Mouse (Mus musculus): ENCODE measurements around the gene Gm12394. TPM values are rescaled to one million over a fixed set of nuclear protein-coding genes. Genes with fewer than 3 reads are reported as not detected.

Gene Gm12394
- polyA plus RNA-seq, 1 experiment from 2014 or later, result 0.13 TPM

- Histone ChIP-seq H3K9ac (ENCODE audit: low read depth, low read length) (no peak overlapping the region), H3K27ac (ENCODE audit: low read length) (no peak overlapping the region), H3K4me2 (ENCODE audit: low read depth, low read length) (no peak overlapping the region), H3K4me3 (ENCODE audit: low read length) (no peak overlapping the region), H3K36me3 (ENCODE audit: control insufficient read depth, insufficient read depth, low read length) (no peaks in the 10 kb centered on the region), H3K4me1 (ENCODE audit: control insufficient read depth, insufficient read depth, low read length) (no peaks in the 10 kb centered on the region), H3K9me3 (ENCODE audit: control insufficient read depth, low read length) (no peaks in the 10 kb centered on the region), H3K27me3 (replicated peaks; ENCODE audit: control insufficient read depth, insufficient read depth, low read length) (no peaks in the 10 kb centered on the region)
- WGBS, result 92% methylated on average over 6 of the region's 6 CpGs
- no peak for ATAC-seq
These were observed 32.2 kb upstream of the Gm12394 start for GRCm38 (mm10) chr4:42888806-42889205.

GRCm38 (mm10) chr4:42886926-42887325, 30.4 kb upstream of the Gm12394 start:
- no peak overlapping the region for H3K27ac ChIP-seq (ENCODE audit: low read length)
- ATAC-seq, result no peak
- no peaks in the 10 kb centered on the region for H3K4me1 ChIP-seq (ENCODE audit: control insufficient read depth, insufficient read depth, low read length)
- H3K9ac ChIP-seq (ENCODE audit: low read depth, low read length), result no peak overlapping the region
- H3K4me3 ChIP-seq (ENCODE audit: low read length), result no peak overlapping the region
- H3K36me3 ChIP-seq (ENCODE audit: control insufficient read depth, insufficient read depth, low read length), result no peaks in the 10 kb centered on the region
- H3K9me3 ChIP-seq (ENCODE audit: control insufficient read depth, low read length), result no peaks in the 10 kb centered on the region
- WGBS, result 88% methylated on average over 6 of the region's 6 CpGs
- H3K4me2 ChIP-seq (ENCODE audit: low read depth, low read length), result no peak overlapping the region
- no peaks in the 10 kb centered on the region for H3K27me3 ChIP-seq (replicated peaks; ENCODE audit: control insufficient read depth, insufficient read depth, low read length)

- H3K4me2 ChIP-seq (ENCODE audit: low read depth, low read length), result no peak overlapping the region
- ATAC-seq, result no peak
- H3K36me3 ChIP-seq (ENCODE audit: control insufficient read depth, insufficient read depth, low read length), result no peaks in the 10 kb centered on the region
- H3K9ac ChIP-seq (ENCODE audit: low read depth, low read length), result no peak overlapping the region
- no peaks in the 10 kb centered on the region for H3K4me1 ChIP-seq (ENCODE audit: control insufficient read depth, insufficient read depth, low read length)
- H3K9me3 ChIP-seq (ENCODE audit: control insufficient read depth, low read length), result no peaks in the 10 kb centered on the region
- no peak overlapping the region for H3K27ac ChIP-seq (ENCODE audit: low read length)
- no peak overlapping the region for H3K4me3 ChIP-seq (ENCODE audit: low read length)
- H3K27me3 ChIP-seq (replicated peaks; ENCODE audit: control insufficient read depth, insufficient read depth, low read length), result no peaks in the 10 kb centered on the region
- WGBS, result 52% methylated on average over 1 of the region's 1 CpGs
These were observed 24.0 kb upstream of the Gm12394 start for GRCm38 (mm10) chr4:42880677-42880948.

- Histone ChIP-seq H3K4me2 (ENCODE audit: low read depth, low read length) (no peak overlapping the region), H3K9ac (ENCODE audit: low read depth, low read length) (no peak overlapping the region), H3K27ac (ENCODE audit: low read length) (no peak overlapping the region), H3K36me3 (ENCODE audit: control insufficient read depth, insufficient read depth, low read length) (no peaks in the 10 kb centered on the region), H3K4me1 (ENCODE audit: control insufficient read depth, insufficient read depth, low read length) (no peaks in the 10 kb centered on the region), H3K9me3 (ENCODE audit: control insufficient read depth, low read length) (no peaks in the 10 kb centered on the region), H3K4me3 (ENCODE audit: low read length) (no peak overlapping the region), H3K27me3 (replicated peaks; ENCODE audit: control insufficient read depth, insufficient read depth, low read length) (no peaks in the 10 kb centered on the region)
- peak; percentile 77 for ATAC-seq
- 72% methylated on average over 16 of the region's 16 CpGs for WGBS
These were observed 23.5 kb upstream of the Gm12394 start for GRCm38 (mm10) chr4:42879829-42880676.

GRCm38 (mm10) chr4:42877657-42878056, 21.1 kb upstream of the Gm12394 start:
- Histone ChIP-seq H3K9ac (ENCODE audit: low read depth, low read length) (no peak overlapping the region), H3K4me2 (ENCODE audit: low read depth, low read length) (no peak overlapping the region), H3K4me3 (ENCODE audit: low read length) (no peak overlapping the region), H3K9me3 (ENCODE audit: control insufficient read depth, low read length) (no peaks in the 10 kb centered on the region), H3K27me3 (replicated peaks; ENCODE audit: control insufficient read depth, insufficient read depth, low read length) (no peaks in the 10 kb centered on the region), H3K4me1 (ENCODE audit: control insufficient read depth, insufficient read depth, low read length) (no peaks in the 10 kb centered on the region), H3K27ac (ENCODE audit: low read length) (no peak overlapping the region), H3K36me3 (ENCODE audit: control insufficient read depth, insufficient read depth, low read length) (no peaks in the 10 kb centered on the region)
- ATAC-seq, result no peak
- 73% methylated on average over 2 of the region's 2 CpGs for WGBS

- WGBS, result 26% methylated on average over 5 of the region's 5 CpGs
- no peak overlapping the region for H3K4me3 ChIP-seq (ENCODE audit: low read length)
- H3K27ac ChIP-seq (ENCODE audit: low read length), result no peak overlapping the region
- no peaks in the 10 kb centered on the region for H3K4me1 ChIP-seq (ENCODE audit: control insufficient read depth, insufficient read depth, low read length)
- H3K4me2 ChIP-seq (ENCODE audit: low read depth, low read length), result no peak overlapping the region
- peak; percentile 75 for ATAC-seq
- no peak overlapping the region for H3K9ac ChIP-seq (ENCODE audit: low read depth, low read length)
- H3K36me3 ChIP-seq (ENCODE audit: control insufficient read depth, insufficient read depth, low read length), result no peaks in the 10 kb centered on the region
- H3K9me3 ChIP-seq (ENCODE audit: control insufficient read depth, low read length), result no peaks in the 10 kb centered on the region
- H3K27me3 ChIP-seq (replicated peaks; ENCODE audit: control insufficient read depth, insufficient read depth, low read length), result no peaks in the 10 kb centered on the region
These were observed 20.2 kb upstream of the Gm12394 start for GRCm38 (mm10) chr4:42876586-42877291.

GRCm38 (mm10) chr4:42874134-42874533, 17.6 kb upstream of the Gm12394 start, which contains the start of gene Fam205c:
Fam205c (minus strand) TSS chr4:42874234.
- ATAC-seq, result no peak
- Histone ChIP-seq H3K4me1 (ENCODE audit: control insufficient read depth, insufficient read depth, low read length) (no peaks in the 10 kb centered on the region), H3K9ac (ENCODE audit: low read depth, low read length) (no peak within 1 kb of the TSS), H3K9me3 (ENCODE audit: control insufficient read depth, low read length) (no peaks in the 10 kb centered on the region), H3K4me2 (ENCODE audit: low read depth, low read length) (no peak within 1 kb of the TSS), H3K27me3 (replicated peaks; ENCODE audit: control insufficient read depth, insufficient read depth, low read length) (no peaks in the 10 kb centered on the region), H3K36me3 (ENCODE audit: control insufficient read depth, insufficient read depth, low read length) (no peaks in the 10 kb centered on the region), H3K4me3 (ENCODE audit: low read length) (no peak within 1 kb of the TSS), H3K27ac (ENCODE audit: low read length) (no peak within 1 kb of the TSS)
- WGBS, result 81% methylated on average over 7 of the region's 7 CpGs

GRCm38 (mm10) chr4:42872746-42873435, 16.3 kb upstream of the Gm12394 start:
- Histone ChIP-seq H3K9ac (ENCODE audit: low read depth, low read length) (no peak overlapping the region), H3K4me3 (ENCODE audit: low read length) (no peak overlapping the region), H3K27ac (ENCODE audit: low read length) (no peak overlapping the region), H3K36me3 (ENCODE audit: control insufficient read depth, insufficient read depth, low read length) (no peaks in the 10 kb centered on the region), H3K4me1 (ENCODE audit: control insufficient read depth, insufficient read depth, low read length) (no peaks in the 10 kb centered on the region), H3K9me3 (ENCODE audit: control insufficient read depth, low read length) (no peaks in the 10 kb centered on the region), H3K27me3 (replicated peaks; ENCODE audit: control insufficient read depth, insufficient read depth, low read length) (no peaks in the 10 kb centered on the region), H3K4me2 (ENCODE audit: low read depth, low read length) (no peak overlapping the region)
- no peak for ATAC-seq
- WGBS, result 74% methylated on average over 16 of the region's 16 CpGs

- 93% methylated on average over 7 of the region's 7 CpGs for WGBS
- H3K27me3 ChIP-seq (replicated peaks; ENCODE audit: control insufficient read depth, insufficient read depth, low read length), result no peaks in the 10 kb centered on the region
- H3K4me1 ChIP-seq (ENCODE audit: control insufficient read depth, insufficient read depth, low read length), result no peaks in the 10 kb centered on the region
- H3K9ac ChIP-seq (ENCODE audit: low read depth, low read length), result no peak overlapping the region
- H3K36me3 ChIP-seq (ENCODE audit: control insufficient read depth, insufficient read depth, low read length), result no peaks in the 10 kb centered on the region
- no peak for ATAC-seq
- H3K9me3 ChIP-seq (ENCODE audit: control insufficient read depth, low read length), result no peaks in the 10 kb centered on the region
- H3K27ac ChIP-seq (ENCODE audit: low read length), result no peak overlapping the region
- H3K4me2 ChIP-seq (ENCODE audit: low read depth, low read length), result no peak overlapping the region
- no peak overlapping the region for H3K4me3 ChIP-seq (ENCODE audit: low read length)
These were observed 15.6 kb upstream of the Gm12394 start for GRCm38 (mm10) chr4:42872151-42872550.
